Mouse (Mus musculus): Measurements from ENCODE around the gene Mtus2. TPM values are rescaled to one million over a fixed set of nuclear protein-coding genes. Genes with fewer than 3 reads are reported as not detected.

The Mtus2 gene
- 51.3 and 53.9 TPM in 2 replicates for polyA plus RNA-seq (2014; fragmentation: Nextera tagmentation; extraction: Ambion mirVana)

DNA sequence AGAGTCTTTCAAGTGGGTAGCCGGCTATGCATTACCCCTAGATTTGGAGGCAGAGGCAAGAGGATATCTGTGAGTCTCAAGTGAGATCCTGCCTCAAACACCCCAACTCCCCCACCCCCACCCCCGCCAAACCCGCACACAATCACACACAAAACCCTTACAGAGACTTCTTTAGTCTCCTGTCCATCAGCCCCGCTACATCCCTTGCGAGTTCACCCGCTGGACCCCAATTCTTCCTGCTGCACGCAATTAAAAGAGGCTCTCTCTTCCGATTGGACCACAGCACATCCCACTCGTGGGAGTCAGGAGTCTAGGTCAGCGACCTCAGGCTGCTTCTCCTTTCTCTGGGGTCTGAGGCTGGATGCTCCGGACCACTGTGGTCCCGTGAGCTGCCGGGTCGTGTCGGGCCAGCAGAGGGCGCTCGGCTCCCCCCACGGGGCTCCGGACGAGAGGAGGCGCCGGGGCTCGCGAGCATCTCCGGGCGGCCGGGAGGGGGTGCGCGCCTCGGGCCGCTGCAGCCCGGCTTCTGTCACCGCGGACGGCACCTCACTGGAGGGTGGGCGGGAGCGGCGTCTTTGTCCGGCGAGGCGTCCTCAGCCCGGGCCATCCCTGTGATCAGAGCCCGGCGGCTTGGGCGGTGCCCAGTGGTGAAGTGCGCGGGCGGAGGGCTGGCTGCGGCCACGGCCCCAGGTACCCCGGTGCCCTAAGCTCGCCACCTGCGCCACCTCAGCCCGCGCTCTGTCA is at the start of gene Mtus2:
Gene Mtus2 (plus strand): TSS at position 500 of the 744 bp plus-strand sequence.
- H3K4me1 ChIP-seq (ENCODE audit: control insufficient read depth, insufficient read depth, low read length): 0 out of 2 replicates have a peak, but pooled peaks cover 6% of the 10 kb centered on the region
- peak within 1 kb of the TSS; percentile 86 for H3K27ac ChIP-seq (ENCODE audit: low read depth, low read length)
- no peaks in the 10 kb centered on the region for H3K9me3 ChIP-seq (ENCODE audit: control insufficient read depth, low read length)
- H3K36me3 ChIP-seq (ENCODE audit: control insufficient read depth, insufficient read depth, low read length): no peaks in the 10 kb centered on the region
- under 1% methylated on average over 51 of the region's 55 CpGs for WGBS
- H3K27me3 ChIP-seq (ENCODE audit: control insufficient read depth, insufficient read depth, low read length): no peaks in the 10 kb centered on the region; the same call in 1 of the 2 replicates
- peak within 1 kb of the TSS; percentile 73 for H3K4me3 ChIP-seq (ENCODE audit: low read depth, low read length)
- ATAC-seq (ENCODE audit: low read depth): peak; percentile 94
- peak within 1 kb of the TSS; percentile 77 for H3K9ac ChIP-seq (replicated peaks; ENCODE audit: low read depth, low read length)
- peak within 1 kb of the TSS; percentile 84 for H3K4me2 ChIP-seq (ENCODE audit: low read depth, low read length)

DNA sequence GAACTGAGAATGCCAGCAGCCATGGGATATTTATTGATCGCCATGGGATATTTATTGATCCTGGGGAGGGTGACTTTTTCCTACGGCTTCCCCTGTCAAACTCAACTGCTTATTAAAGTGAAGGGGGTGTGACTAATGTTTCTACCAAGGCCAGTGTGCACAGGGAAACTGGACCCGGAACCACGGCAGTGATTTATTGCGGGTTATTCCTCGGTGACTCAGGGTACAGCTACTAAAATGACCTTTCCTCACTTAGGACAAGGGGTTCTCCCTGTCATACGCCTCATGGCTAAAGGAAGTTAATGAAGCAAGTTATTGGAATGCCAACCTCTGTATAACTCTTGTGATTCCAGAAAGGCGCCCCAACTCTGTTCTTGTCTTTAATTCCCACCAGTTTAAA is 49.3 kb upstream of the Mtus2 start:
- H3K27ac ChIP-seq (ENCODE audit: low read depth, low read length): no peak overlapping the region
- H3K4me2 ChIP-seq (ENCODE audit: low read depth, low read length): no peak overlapping the region
- H3K27me3 ChIP-seq (ENCODE audit: control insufficient read depth, insufficient read depth, low read length): no peaks in the 10 kb centered on the region
- no peaks in the 10 kb centered on the region for H3K4me1 ChIP-seq (ENCODE audit: control insufficient read depth, insufficient read depth, low read length)
- no peaks in the 10 kb centered on the region for H3K36me3 ChIP-seq (ENCODE audit: control insufficient read depth, insufficient read depth, low read length)
- H3K9ac ChIP-seq (replicated peaks; ENCODE audit: low read depth, low read length): no peak overlapping the region
- no peak for ATAC-seq (ENCODE audit: low read depth)
- no peaks in the 10 kb centered on the region for H3K9me3 ChIP-seq (ENCODE audit: control insufficient read depth, low read length)
- WGBS: 81% methylated on average over 8 of the region's 8 CpGs
- no peak overlapping the region for H3K4me3 ChIP-seq (ENCODE audit: low read depth, low read length)

DNA sequence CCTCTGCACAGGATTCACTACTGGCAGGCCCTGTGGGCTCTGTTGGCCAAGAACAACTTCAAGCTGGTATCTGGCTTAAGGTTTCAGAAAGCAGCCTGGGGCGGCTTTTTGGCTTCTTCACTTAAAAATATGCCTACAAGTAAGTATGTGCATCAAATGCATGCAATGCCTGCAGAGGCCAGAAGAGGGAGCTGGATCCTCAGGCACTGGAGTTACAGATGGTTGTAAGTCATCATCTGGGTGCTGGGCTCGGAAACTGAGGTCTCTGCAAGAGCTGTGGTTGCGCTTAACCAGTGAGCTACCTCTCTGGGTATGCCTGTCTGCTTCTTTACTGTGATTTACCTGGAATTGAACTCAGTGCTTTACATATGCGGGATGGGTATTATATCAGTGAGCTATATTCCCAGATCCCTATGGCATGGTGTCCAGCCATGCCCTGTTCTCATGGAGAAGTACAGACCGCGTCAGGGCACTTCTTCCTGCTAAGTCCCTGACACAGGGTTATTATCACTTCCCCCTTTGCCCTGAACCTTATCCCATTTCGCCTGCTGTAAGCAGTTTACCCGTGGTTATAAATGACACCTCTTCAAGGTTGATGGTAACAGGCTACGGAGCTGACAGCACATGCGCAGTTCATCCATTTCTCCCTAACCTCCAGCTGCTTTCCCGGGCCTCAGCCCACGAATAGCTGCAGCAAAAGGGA is 46.2 kb upstream of the Mtus2 start:
- H3K9me3 ChIP-seq (ENCODE audit: control insufficient read depth, low read length): no peaks in the 10 kb centered on the region
- H3K4me2 ChIP-seq (ENCODE audit: low read depth, low read length): no peak overlapping the region
- no peak overlapping the region for H3K4me3 ChIP-seq (ENCODE audit: low read depth, low read length)
- 90% methylated on average over 12 of the region's 12 CpGs for WGBS
- no peaks in the 10 kb centered on the region for H3K36me3 ChIP-seq (ENCODE audit: control insufficient read depth, insufficient read depth, low read length)
- H3K4me1 ChIP-seq (ENCODE audit: control insufficient read depth, insufficient read depth, low read length): no peaks in the 10 kb centered on the region
- H3K9ac ChIP-seq (replicated peaks; ENCODE audit: low read depth, low read length): no peak overlapping the region
- ATAC-seq (ENCODE audit: low read depth): no peak
- no peak overlapping the region for H3K27ac ChIP-seq (ENCODE audit: low read depth, low read length)
- no peaks in the 10 kb centered on the region for H3K27me3 ChIP-seq (ENCODE audit: control insufficient read depth, insufficient read depth, low read length)

DNA sequence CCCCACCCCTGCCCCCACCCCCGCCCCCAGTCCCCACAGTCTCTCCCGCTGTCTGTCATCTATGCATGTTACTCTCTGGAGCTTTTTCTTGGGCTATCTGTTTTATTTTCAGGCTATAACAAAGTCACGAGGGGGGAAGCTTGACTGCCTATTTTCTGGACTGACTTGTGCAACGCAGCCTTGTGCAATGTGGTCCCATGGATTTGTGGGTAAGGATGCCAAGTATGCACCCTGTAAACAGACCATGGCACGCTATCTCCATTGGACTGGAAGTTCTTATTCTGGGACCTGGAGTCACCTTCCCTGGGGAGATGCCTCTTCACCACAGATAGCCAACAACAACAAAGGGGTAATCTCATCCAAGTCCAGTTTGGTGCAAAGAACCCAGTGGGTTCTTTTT is 45.4 kb upstream of the Mtus2 start:
- Histone ChIP-seq H3K9me3 (ENCODE audit: control insufficient read depth, low read length) (no peaks in the 10 kb centered on the region), H3K27ac (ENCODE audit: low read depth, low read length) (no peak overlapping the region), H3K27me3 (ENCODE audit: control insufficient read depth, insufficient read depth, low read length) (no peaks in the 10 kb centered on the region), H3K4me3 (ENCODE audit: low read depth, low read length) (no peak overlapping the region), H3K4me2 (ENCODE audit: low read depth, low read length) (no peak overlapping the region), H3K36me3 (ENCODE audit: control insufficient read depth, insufficient read depth, low read length) (no peaks in the 10 kb centered on the region), H3K4me1 (ENCODE audit: control insufficient read depth, insufficient read depth, low read length) (no peaks in the 10 kb centered on the region), H3K9ac (replicated peaks; ENCODE audit: low read depth, low read length) (no peak overlapping the region)
- no peak for ATAC-seq (ENCODE audit: low read depth)
- WGBS: 83% methylated on average over 5 of the region's 5 CpGs

DNA sequence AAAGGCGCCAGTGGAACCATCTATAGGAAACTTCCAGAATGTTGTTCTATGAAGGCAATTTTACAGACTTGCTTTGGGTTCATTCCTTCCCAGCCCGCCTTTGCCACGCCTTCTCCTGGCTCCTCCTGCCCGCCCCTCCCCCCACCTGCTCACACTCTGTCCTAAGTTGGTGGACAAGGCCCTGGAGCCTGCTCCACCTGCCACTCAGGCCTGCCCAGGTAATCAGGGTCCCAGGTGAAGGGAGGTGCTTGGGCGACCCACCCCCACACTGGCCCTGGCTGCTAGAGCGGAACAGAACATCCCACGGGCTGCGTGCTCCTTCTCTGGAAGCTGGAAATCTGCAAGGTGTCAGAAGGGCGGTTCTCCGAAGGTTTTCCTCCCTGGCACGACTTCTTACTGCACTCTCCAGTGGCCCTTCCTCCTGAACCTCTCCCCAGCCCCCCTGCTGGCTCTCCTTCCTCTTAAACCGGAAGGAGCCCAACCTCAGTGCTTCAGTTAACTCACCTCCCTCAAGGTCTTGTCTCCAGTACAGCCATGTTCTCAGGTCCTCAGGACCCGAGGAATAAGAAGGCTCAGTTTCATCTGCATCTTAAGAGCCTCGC is 43.8 kb upstream of the Mtus2 start:
- H3K4me3 ChIP-seq (ENCODE audit: low read depth, low read length): no peak overlapping the region

DNA sequence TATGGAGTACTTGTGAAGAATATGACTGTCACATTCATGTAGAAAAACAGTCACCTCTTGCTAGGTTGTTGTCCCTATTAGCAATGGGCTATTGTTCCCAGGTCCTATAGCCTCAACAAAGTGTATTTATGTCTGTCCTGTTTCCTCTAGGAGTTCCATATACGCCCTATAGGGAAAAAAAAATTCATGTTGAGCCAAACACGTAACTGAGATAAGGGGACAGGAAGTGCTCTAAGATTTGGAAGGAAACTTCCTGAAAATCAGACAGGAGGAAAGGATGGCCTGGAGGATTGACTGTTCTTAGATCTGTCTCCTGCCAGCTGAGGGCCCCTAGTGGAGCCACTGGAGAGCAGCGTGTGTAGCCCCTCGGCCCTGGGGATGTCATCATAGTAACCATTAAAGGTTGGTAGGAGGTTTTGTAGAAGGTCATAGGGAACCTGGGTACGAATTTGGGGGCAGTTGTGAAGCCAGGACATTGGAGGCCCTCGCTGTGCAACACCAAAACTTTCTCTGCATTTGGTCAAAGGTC is 42.0 kb upstream of the Mtus2 start:
- no peaks in the 10 kb centered on the region for H3K36me3 ChIP-seq (ENCODE audit: control insufficient read depth, insufficient read depth, low read length)
- no peak overlapping the region for H3K4me2 ChIP-seq (ENCODE audit: low read depth, low read length)
- ATAC-seq (ENCODE audit: low read depth): no peak
- no peak overlapping the region for H3K27ac ChIP-seq (ENCODE audit: low read depth, low read length)
- 57% methylated on average over 6 of the region's 6 CpGs for WGBS
- no peak overlapping the region for H3K4me3 ChIP-seq (ENCODE audit: low read depth, low read length)
- H3K27me3 ChIP-seq (ENCODE audit: control insufficient read depth, insufficient read depth, low read length): no peaks in the 10 kb centered on the region
- no peaks in the 10 kb centered on the region for H3K4me1 ChIP-seq (ENCODE audit: control insufficient read depth, insufficient read depth, low read length)
- no peaks in the 10 kb centered on the region for H3K9me3 ChIP-seq (ENCODE audit: control insufficient read depth, low read length)
- no peak overlapping the region for H3K9ac ChIP-seq (replicated peaks; ENCODE audit: low read depth, low read length)

More for the DNA sequence above, 43.8 kb upstream of the Mtus2 start:
- Histone ChIP-seq H3K9me3 (ENCODE audit: control insufficient read depth, low read length) (no peaks in the 10 kb centered on the region), H3K4me2 (ENCODE audit: low read depth, low read length) (no peak overlapping the region), H3K36me3 (ENCODE audit: control insufficient read depth, insufficient read depth, low read length) (no peaks in the 10 kb centered on the region), H3K9ac (replicated peaks; ENCODE audit: low read depth, low read length) (no peak overlapping the region), H3K4me1 (ENCODE audit: control insufficient read depth, insufficient read depth, low read length) (no peaks in the 10 kb centered on the region), H3K27ac (ENCODE audit: low read depth, low read length) (no peak overlapping the region), H3K27me3 (ENCODE audit: control insufficient read depth, insufficient read depth, low read length) (no peaks in the 10 kb centered on the region)
- 46% methylated on average over 11 of the region's 14 CpGs for WGBS
- ATAC-seq (ENCODE audit: low read depth): no peak

DNA sequence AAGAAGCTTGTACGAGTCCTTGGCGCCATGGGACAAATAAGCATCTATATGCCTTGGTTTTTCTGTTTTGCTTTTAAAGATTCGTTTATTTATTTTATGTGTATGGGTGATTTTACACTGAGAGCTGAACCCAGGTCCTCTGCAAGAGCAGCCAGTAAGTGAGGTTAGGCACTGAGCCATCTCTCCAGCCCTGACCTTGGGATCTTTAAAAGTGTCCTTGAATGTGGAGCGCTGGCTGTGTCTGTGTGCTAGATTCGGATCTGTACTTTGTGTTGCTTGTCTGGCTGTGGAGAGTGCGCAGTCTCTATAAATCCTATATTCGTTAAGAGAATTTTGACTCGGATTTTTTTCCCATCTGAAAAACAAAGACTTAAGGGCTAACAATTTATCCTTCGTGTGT is 40.9 kb upstream of the Mtus2 start:
- H3K9me3 ChIP-seq (ENCODE audit: control insufficient read depth, low read length): no peaks in the 10 kb centered on the region
- 93% methylated on average over 9 of the region's 9 CpGs for WGBS
- no peak overlapping the region for H3K9ac ChIP-seq (replicated peaks; ENCODE audit: low read depth, low read length)
- H3K4me2 ChIP-seq (ENCODE audit: low read depth, low read length): no peak overlapping the region
- no peaks in the 10 kb centered on the region for H3K36me3 ChIP-seq (ENCODE audit: control insufficient read depth, insufficient read depth, low read length)
- ATAC-seq (ENCODE audit: low read depth): no peak
- no peak overlapping the region for H3K4me3 ChIP-seq (ENCODE audit: low read depth, low read length)
- H3K4me1 ChIP-seq (ENCODE audit: control insufficient read depth, insufficient read depth, low read length): no peaks in the 10 kb centered on the region
- H3K27ac ChIP-seq (ENCODE audit: low read depth, low read length): no peak overlapping the region
- no peaks in the 10 kb centered on the region for H3K27me3 ChIP-seq (ENCODE audit: control insufficient read depth, insufficient read depth, low read length)

DNA sequence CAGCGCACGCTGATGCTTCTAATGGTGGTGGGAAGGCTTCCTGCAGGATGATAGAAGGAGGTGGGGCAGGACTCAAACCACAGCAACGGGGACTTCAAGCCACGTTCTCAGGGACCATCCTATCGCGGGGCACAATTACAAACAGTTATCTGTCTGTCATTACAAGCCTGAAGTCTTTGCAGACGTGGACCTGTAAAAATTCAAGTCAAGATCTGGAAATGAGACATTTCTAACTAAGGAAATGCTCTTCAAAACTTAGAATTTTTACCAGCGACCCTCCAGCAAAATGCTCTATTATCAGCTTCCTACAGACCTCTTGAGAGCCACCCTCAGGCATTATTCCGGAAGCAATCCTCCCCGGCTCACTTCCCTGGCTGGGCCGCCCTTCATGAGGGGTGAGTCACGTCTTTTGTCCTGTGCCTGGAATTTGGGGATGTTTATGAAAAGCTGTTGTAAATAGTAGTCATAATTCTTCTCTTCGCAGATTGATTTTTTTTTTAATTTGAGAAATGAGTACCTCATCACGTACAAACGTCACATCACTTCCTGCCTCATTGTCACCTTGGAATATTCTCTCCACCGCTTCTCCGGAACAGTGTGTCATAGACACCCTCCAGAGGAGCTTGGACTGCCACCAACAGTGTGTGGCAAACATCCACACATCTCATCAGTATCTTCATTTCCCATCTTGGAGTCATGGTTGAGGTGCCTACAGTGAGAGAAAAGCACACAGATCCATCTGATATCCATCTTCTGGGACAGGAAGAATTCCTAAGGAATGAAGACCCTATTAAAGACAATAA is 38.9 kb upstream of the Mtus2 start:
- 75% methylated on average over 17 of the region's 17 CpGs for WGBS
- no peaks in the 10 kb centered on the region for H3K9me3 ChIP-seq (ENCODE audit: control insufficient read depth, low read length)
- H3K9ac ChIP-seq (replicated peaks; ENCODE audit: low read depth, low read length): no peak overlapping the region
- no peak for ATAC-seq (ENCODE audit: low read depth)
- H3K4me2 ChIP-seq (ENCODE audit: low read depth, low read length): no peak overlapping the region
- no peaks in the 10 kb centered on the region for H3K36me3 ChIP-seq (ENCODE audit: control insufficient read depth, insufficient read depth, low read length)
- H3K27ac ChIP-seq (ENCODE audit: low read depth, low read length): no peak overlapping the region
- no peak overlapping the region for H3K4me3 ChIP-seq (ENCODE audit: low read depth, low read length)
- H3K4me1 ChIP-seq (ENCODE audit: control insufficient read depth, insufficient read depth, low read length): no peaks in the 10 kb centered on the region
- no peaks in the 10 kb centered on the region for H3K27me3 ChIP-seq (ENCODE audit: control insufficient read depth, insufficient read depth, low read length)

All from neural tube, embryonic 14.5 days (tissue).